Mouse (Mus musculus) cerebellum, adult 9-10 months (tissue): ENCODE results near the gene Gnb5.
"Not testable (repeated sequence)": the region's sequence is repeated elsewhere in the genome, so short reads cannot be mapped to it uniquely, and the experiment has no call there.

Experiments used
- DNase-seq: peaks from one replicate; pipeline ENCODE4 v3.0.0; 2022

The Gnb5 gene

GRCm38 (mm10) chr9:75362201-75362600 lies 56.1 kb downstream of the Gnb5 start:
- DNase-seq = no peak

DNA sequence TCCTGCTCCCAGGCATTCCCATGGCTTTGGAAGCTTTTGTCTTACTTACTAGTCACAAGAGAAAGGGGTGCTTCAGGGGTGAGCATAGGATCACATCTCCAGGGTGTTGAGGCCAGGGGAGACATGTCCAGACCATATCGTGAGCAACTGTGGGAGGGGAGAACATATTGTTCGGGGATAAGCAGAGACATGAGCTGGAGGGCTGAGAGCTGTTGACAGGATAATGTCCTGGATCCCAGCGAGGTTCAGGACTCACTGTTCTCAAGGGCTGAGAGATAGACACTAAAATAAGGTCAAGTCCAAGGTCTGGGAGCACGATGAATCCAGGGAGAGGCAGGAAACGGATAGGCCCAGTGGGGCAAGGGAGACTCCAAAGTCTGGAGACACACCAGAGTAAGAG lies 56.9 kb downstream of the Gnb5 start:
- no peak for DNase-seq

DNA sequence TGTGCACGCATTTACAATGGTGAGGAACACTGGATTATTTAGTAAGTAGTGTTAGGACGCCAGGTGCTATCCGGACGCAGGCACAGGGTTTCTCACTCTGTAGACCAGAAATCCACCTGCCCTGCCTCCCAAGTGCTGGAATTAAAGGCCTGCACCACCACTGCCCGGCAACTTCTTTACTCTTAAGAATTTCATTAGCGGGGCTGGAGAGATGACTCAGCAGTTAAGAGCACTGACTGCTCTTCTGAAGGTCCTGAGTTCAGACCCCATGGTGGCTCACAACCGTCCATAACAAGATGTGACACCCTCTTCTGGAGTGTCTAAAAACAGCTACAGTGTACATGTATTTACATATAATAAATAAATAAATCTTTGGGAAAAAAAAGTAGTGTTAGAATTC lies 57.6 kb downstream of the Gnb5 start:
- DNase-seq = not testable (repeated sequence)

DNA sequence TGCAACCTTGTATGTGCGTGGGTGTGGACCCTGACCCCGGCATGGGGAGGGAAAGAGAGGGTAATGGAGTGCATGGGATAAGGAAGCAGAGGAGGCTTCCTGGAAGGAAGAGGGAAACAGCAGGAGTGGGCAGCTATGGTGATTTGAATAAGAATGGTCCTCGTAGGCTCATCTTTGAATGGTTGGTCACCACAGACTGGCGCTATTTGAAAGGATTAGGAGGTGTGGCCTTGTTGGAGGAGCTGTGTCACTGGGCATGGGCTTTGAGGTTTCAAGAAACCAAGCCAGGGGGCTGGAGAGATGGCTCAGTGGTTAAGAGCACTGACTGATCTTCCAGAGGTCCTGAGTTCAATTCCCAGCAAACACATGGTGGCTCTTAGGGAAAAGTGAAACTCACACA lies 59.1 kb downstream of the Gnb5 start:
- no peak for DNase-seq

DNA sequence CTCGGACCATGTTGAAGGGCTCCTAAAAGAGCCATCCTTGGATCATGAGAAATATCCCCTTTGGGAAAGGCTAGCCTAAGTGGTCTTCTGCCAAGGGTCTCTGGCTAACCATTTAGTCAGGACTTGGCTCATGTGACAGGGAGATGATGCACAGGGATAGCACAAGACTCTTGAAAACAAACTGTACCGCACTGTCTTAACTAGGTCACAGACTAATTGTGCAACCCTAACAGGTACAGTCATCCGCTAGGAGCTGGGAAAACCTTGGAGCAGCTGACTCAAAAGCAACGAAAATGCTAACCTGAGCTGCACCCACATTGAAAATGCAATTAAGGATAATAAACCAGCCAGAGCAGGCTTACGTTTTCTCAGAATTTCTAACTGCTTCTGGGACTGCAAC lies 60.1 kb downstream of the Gnb5 start:
- no peak for DNase-seq

DNA sequence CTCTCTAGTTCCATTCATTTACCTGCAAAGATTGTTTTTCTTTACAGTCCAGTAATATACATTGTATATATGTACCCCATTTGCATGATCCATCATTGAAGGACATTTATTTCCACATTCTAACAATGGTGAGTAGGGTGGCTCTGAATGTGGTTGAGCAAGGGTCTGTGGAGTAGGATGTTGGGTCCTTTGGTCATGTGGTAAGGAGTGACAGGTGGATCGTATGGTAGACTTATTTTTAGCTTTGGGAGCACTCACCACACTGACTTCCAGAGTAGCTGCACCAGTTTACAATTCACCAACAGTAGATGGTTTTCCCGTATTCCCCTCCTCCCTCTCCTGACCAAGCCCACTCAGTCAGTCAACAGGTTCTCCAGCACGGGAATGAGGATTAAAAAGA lies 62.7 kb downstream of the Gnb5 start:
- DNase-seq = no peak

- peak; percentile 33 for DNase-seq
Measured at GRCm38 (mm10) chr9:75375606-75376005, 69.5 kb downstream of the Gnb5 start.

DNA sequence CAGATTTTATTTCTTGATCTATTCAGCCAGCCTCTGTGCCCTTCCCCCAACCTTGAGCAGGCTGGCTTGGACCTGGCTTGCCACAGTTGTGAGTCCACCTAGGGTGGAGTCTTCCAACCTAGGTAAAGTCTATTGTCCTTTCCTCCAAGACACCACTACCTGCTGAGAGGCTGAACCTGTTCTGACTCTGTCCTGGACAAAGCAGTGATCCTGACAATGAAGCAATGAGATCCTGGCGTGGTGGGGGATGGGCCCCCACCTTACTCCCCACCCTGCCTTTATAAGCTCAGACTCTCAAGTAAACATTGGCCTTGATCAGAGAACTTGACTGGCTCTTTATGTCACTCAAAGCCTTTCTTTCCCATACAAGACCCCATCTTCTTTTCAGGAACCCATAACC lies 70.3 kb downstream of the Gnb5 start:
- no peak for DNase-seq

GRCm38 (mm10) chr9:75378774-75379173 lies 72.7 kb downstream of the Gnb5 start:
- DNase-seq = no peak

- DNase-seq = no peak
Measured at GRCm38 (mm10) chr9:75382825-75383224, 76.7 kb downstream of the Gnb5 start.

GRCm38 (mm10) chr9:75383785-75384184 lies 77.7 kb downstream of the Gnb5 start:
- no peak for DNase-seq

GRCm38 (mm10) chr9:75384337-75384962 lies 78.4 kb downstream of the Gnb5 start:
- DNase-seq = no peak

- no peak for DNase-seq
Measured at GRCm38 (mm10) chr9:75385218-75385974, 79.3 kb downstream of the Gnb5 start.

GRCm38 (mm10) chr9:75393251-75393650 lies 87.2 kb downstream of the Gnb5 start:
- no peak for DNase-seq
